Comparison of ENCODE assay signal across 9 mouse cellular contexts in the genomic region with DNA sequence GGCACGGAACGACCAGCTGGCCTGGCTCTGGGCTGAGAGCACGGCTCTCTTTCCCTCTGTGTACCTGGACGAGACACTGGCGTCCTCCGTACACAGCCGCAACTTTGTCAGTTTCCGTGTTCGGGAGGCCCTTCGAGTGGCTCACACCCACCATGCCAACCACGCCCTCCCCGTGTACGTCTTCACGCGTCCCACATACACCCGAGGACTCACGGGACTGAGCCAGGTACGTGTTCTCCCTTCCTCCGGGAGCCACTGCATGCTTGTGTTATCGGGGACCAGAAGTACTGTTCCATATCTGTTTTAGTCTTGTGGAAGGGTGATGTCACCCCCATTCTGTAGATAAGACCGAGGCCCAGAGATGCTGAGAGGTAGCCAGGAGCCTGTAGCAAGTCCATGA. TPM values are rescaled to one million over a fixed set of nuclear protein-coding genes. Genes with fewer than 3 reads are reported as not detected.
DNase-seq lines count a peak whose midpoint lies in the region; ATAC-seq lines count a peak whose summit lies in the region.
"Had no signal": no experiment of that assay in that cellular context is flagged by ENCODE, and none has a peak within 500 bp of the region (broad histone marks: within the 10 kb centered on the region; RNA-seq: fewer than 3 reads in every experiment).

No protein-coding gene starts in this region.

- DNase-seq in neural tube, embryonic 11.5 days (ENCODE audit: low spot score), result no peak
- DNase-seq in neural tube, embryonic 10.5 days (ENCODE audit: extremely low spot score, low spot score), result no peak
- no peak for DNase-seq in hindbrain, embryonic 10.5 days (ENCODE audit: low spot score)
- no peak for DNase-seq in ovary, adult 18-20 months (ENCODE audit: low spot score)
- DNase-seq in adrenal gland, adult (ENCODE audit: inconsistent age in 2 of 2, low spot score in 1 of 2), result no peak
- DNase-seq in T-cell, adult 2 months (ENCODE audit: low spot score), result no peak

- ATAC-seq in neural tube, embryonic 11.5 days (ENCODE audit: insufficient read depth, low FRiP score, low TSS enrichment), result no peak
- peak; percentile 65 for ATAC-seq in liver, embryonic 15.5 days (ENCODE audit: insufficient read depth)
- no peak for ATAC-seq in megakaryocyte, adult 5-6 weeks (ENCODE audit: poor library complexity, severe bottlenecking)

- peak overlapping the region; percentile 74 for H3K4me2 ChIP-seq in neural tube, embryonic 11.5 days (ENCODE audit: low read depth)
- H3K4me2 ChIP-seq in liver, embryonic 15.5 days, result peak overlapping the region; percentile 89

- H3K27me3 ChIP-seq in neural tube, embryonic 11.5 days (ENCODE audit: control insufficient read depth, insufficient read depth, low read length), result no peaks in the 10 kb centered on the region
- no peaks in the 10 kb centered on the region for H3K27me3 ChIP-seq in hindbrain, embryonic 10.5 days (ENCODE audit: insufficient read depth, poor library complexity, severe bottlenecking)
- H3K27me3 ChIP-seq in liver, embryonic 15.5 days, result no peaks in the 10 kb centered on the region

- no peak overlapping the region for H3K27ac ChIP-seq in neural tube, embryonic 11.5 days (ENCODE audit: low read depth, low read length)
- no peak overlapping the region; the same call in 1 of the 2 replicates for H3K27ac ChIP-seq in hindbrain, embryonic 10.5 days
- H3K27ac ChIP-seq in liver, embryonic 15.5 days (replicated peaks), result peak overlapping the region; percentile 96
- H3K27ac ChIP-seq: macrophage had no signal

- 96% methylated on average over 21 of the region's 21 CpGs for WGBS in neural tube, embryonic 11.5 days
- WGBS in hindbrain, embryonic 10.5 days, result 93% methylated on average over 21 of the region's 21 CpGs
- WGBS in liver, embryonic 15.5 days (ENCODE audit: insufficient replicate concordance), result 31% methylated on average over 21 of the region's 21 CpGs

- H3K4me3 ChIP-seq in neural tube, embryonic 11.5 days (ENCODE audit: low read depth, low read length), result peak overlapping the region; percentile 76; the same call in 1 of the 2 replicates
- peak overlapping the region; percentile 84 for H3K4me3 ChIP-seq in hindbrain, embryonic 10.5 days
- peak overlapping the region; percentile 80 for H3K4me3 ChIP-seq in liver, embryonic 15.5 days (replicated peaks)

- no peak overlapping the region for H3K9ac ChIP-seq in neural tube, embryonic 11.5 days (ENCODE audit: low read length)
- H3K9ac ChIP-seq in liver, embryonic 15.5 days, result peak overlapping the region; percentile 81

- peaks cover 25% of the 10 kb centered on the region for H3K4me1 ChIP-seq in neural tube, embryonic 11.5 days (ENCODE audit: control insufficient read depth, insufficient read depth, low read length)
- peaks cover 66% of the 10 kb centered on the region for H3K4me1 ChIP-seq in hindbrain, embryonic 10.5 days (replicated peaks)
- peaks cover 86% of the 10 kb centered on the region for H3K4me1 ChIP-seq in liver, embryonic 15.5 days (replicated peaks)

- peaks cover 16% of the 10 kb centered on the region for H3K36me3 ChIP-seq in neural tube, embryonic 11.5 days (ENCODE audit: control insufficient read depth, insufficient read depth, low read length)
- H3K36me3 ChIP-seq in hindbrain, embryonic 10.5 days, result peaks cover 57% of the 10 kb centered on the region
- peaks cover 33% of the 10 kb centered on the region for H3K36me3 ChIP-seq in liver, embryonic 15.5 days (replicated peaks)

- H3K9me3 ChIP-seq in neural tube, embryonic 11.5 days (ENCODE audit: control insufficient read depth, low read length), result no peaks in the 10 kb centered on the region
- H3K9me3 ChIP-seq in hindbrain, embryonic 10.5 days, result no peaks in the 10 kb centered on the region; the same call in 1 of the 2 replicates
- no peaks in the 10 kb centered on the region for H3K9me3 ChIP-seq in liver, embryonic 15.5 days (replicated peaks)

RNA-seq across cellular contexts. Expression of a gene that starts 3.1 kb away (rescaled TPM):
- polyA plus RNA-seq in neural tube, embryonic 11.5 days (2014; fragmentation: Nextera tagmentation; extraction: Ambion mirVana), result 124 and 128 TPM in 2 replicates
- polyA plus RNA-seq in hindbrain, embryonic 10.5 days (2016; fragmentation: Nextera tagmentation; extraction: Ambion mirVana), result 134 and 135 TPM in 2 replicates
- 48.8 and 56.3 TPM in 2 replicates for polyA plus RNA-seq in liver, embryonic 15.5 days (2015; fragmentation: Nextera tagmentation; extraction: Ambion mirVana)
- total RNA-seq in megakaryocyte, adult 5-6 weeks (2015), result 0.56 and 1.9 TPM in 2 replicates
- 1.0 TPM in 1 of 2 replicates, not detected in the other for total RNA-seq in megakaryocyte, adult 5-6 weeks (2017)

RNA-seq across cellular contexts. Expression of a gene that starts 5.9 kb away (rescaled TPM):
- polyA plus RNA-seq in neural tube, embryonic 11.5 days (2014; fragmentation: Nextera tagmentation; extraction: Ambion mirVana), result 3.3 and 4.0 TPM in 2 replicates
- 6.6 and 8.4 TPM in 2 replicates for polyA plus RNA-seq in hindbrain, embryonic 10.5 days (2016; fragmentation: Nextera tagmentation; extraction: Ambion mirVana)
- polyA plus RNA-seq in liver, embryonic 15.5 days (2015; fragmentation: Nextera tagmentation; extraction: Ambion mirVana), result 3.2 and 4.2 TPM in 2 replicates
- total RNA-seq in megakaryocyte, adult 5-6 weeks (2015), result 0.38 and 0.57 TPM in 2 replicates
- 0.98 and 0.99 TPM in 2 replicates for total RNA-seq in megakaryocyte, adult 5-6 weeks (2017)

RNA-seq across cellular contexts. Expression of a gene that starts 7.8 kb away (rescaled TPM):
- 91.0 and 93.0 TPM in 2 replicates for polyA plus RNA-seq in neural tube, embryonic 11.5 days (2014; fragmentation: Nextera tagmentation; extraction: Ambion mirVana)
- 79.8 and 87.1 TPM in 2 replicates for polyA plus RNA-seq in hindbrain, embryonic 10.5 days (2016; fragmentation: Nextera tagmentation; extraction: Ambion mirVana)
- polyA plus RNA-seq in liver, embryonic 15.5 days (2015; fragmentation: Nextera tagmentation; extraction: Ambion mirVana), result 34.1 and 36.1 TPM in 2 replicates
- 12.2 and 12.4 TPM in 2 replicates for total RNA-seq in megakaryocyte, adult 5-6 weeks (2015)
- total RNA-seq in megakaryocyte, adult 5-6 weeks (2017), result 8.9 and 10.8 TPM in 2 replicates

RNA-seq across cellular contexts. Expression of a gene that starts 7.8 kb away (rescaled TPM):
- polyA plus RNA-seq in neural tube, embryonic 11.5 days (2014; fragmentation: Nextera tagmentation; extraction: Ambion mirVana), result 15.1 and 15.5 TPM in 2 replicates
- 19.2 and 20.8 TPM in 2 replicates for polyA plus RNA-seq in hindbrain, embryonic 10.5 days (2016; fragmentation: Nextera tagmentation; extraction: Ambion mirVana)
- 12.3 and 12.8 TPM in 2 replicates for polyA plus RNA-seq in liver, embryonic 15.5 days (2015; fragmentation: Nextera tagmentation; extraction: Ambion mirVana)
- 7.2 and 15.3 TPM in 2 replicates for total RNA-seq in megakaryocyte, adult 5-6 weeks (2015)
- total RNA-seq in megakaryocyte, adult 5-6 weeks (2017), result 6.9 and 10.1 TPM in 2 replicates

RNA-seq across cellular contexts. Expression of a gene that starts 9.8 kb away (rescaled TPM):
- polyA plus RNA-seq in neural tube, embryonic 11.5 days (2014; fragmentation: Nextera tagmentation; extraction: Ambion mirVana), result 0.24 and 0.30 TPM in 2 replicates
- 0.41 and 0.77 TPM in 2 replicates for polyA plus RNA-seq in hindbrain, embryonic 10.5 days (2016; fragmentation: Nextera tagmentation; extraction: Ambion mirVana)
- polyA plus RNA-seq in liver, embryonic 15.5 days (2015; fragmentation: Nextera tagmentation; extraction: Ambion mirVana), result 0.64 TPM in 2 replicates
- total RNA-seq in megakaryocyte, adult 5-6 weeks (2015), result 1.5 and 1.9 TPM in 2 replicates
- 0.18 and 0.57 TPM in 2 replicates for total RNA-seq in megakaryocyte, adult 5-6 weeks (2017)
